Mouse (Mus musculus): ENCODE measurements around the gene Col25a1. TPM values are rescaled to one million over a fixed set of nuclear protein-coding genes. Genes with fewer than 3 reads are reported as not detected.

The Col25a1 gene
- polyA plus RNA-seq, 1 experiment = 2.8 TPM

- Histone ChIP-seq H3K4me2 (ENCODE audit: low read depth) (no peak overlapping the region), H3ac (ENCODE audit: control insufficient read depth, insufficient read length) (no peak overlapping the region), H3K79me2 (ENCODE audit: control insufficient read depth, insufficient read depth) (no peaks in the 10 kb centered on the region), H3K27me3 (ENCODE audit: control insufficient read depth, insufficient read depth, insufficient read length) (no peaks in the 10 kb centered on the region), H3K36me3 (ENCODE audit: control insufficient read depth, insufficient read depth) (no peaks in the 10 kb centered on the region), H3K4me3 (no peak overlapping the region)
- TF ChIP-seq MYOD1 (IDR thresholded peaks at IDR 0.05; ENCODE audit: control insufficient read depth in 1 of 3, insufficient read length in 2 of 3, low read depth in 2 of 3) (no peak), MAX (IDR thresholded peaks at IDR 0.05; ENCODE audit: low read depth) (no peak), POLR2AphosphoS2 (IDR thresholded peaks at IDR 0.05; ENCODE audit: insufficient read length, low read depth) (no peak), MYOG (IDR thresholded peaks at IDR 0.05; ENCODE audit: control insufficient read depth in 1 of 3, insufficient read depth in 1 of 3, insufficient read length in 2 of 3, low read depth in 2 of 3) (no peak), TCF12 (IDR thresholded peaks at IDR 0.05; ENCODE audit: insufficient read depth, poor library complexity, severe bottlenecking) (no peak), POLR2A (IDR thresholded peaks at IDR 0.05; ENCODE audit: insufficient read length, low read depth) (no peak), REST (IDR thresholded peaks at IDR 0.05; ENCODE audit: insufficient read depth, insufficient read length) (no peak)
These were observed 35.6 kb downstream of the Col25a1 start for GRCm38 (mm10) chr3:130166875-130167274.

GRCm38 (mm10) chr3:130172764-130173163, 41.5 kb downstream of the Col25a1 start:
- H3K4me2 ChIP-seq (ENCODE audit: low read depth) = no peak overlapping the region
- no peaks in the 10 kb centered on the region for H3K36me3 ChIP-seq (ENCODE audit: control insufficient read depth, insufficient read depth)
- no peaks in the 10 kb centered on the region for H3K27me3 ChIP-seq (ENCODE audit: control insufficient read depth, insufficient read depth, insufficient read length)
- no peaks in the 10 kb centered on the region for H3K79me2 ChIP-seq (ENCODE audit: control insufficient read depth, insufficient read depth)
- no peak overlapping the region for H3ac ChIP-seq (ENCODE audit: control insufficient read depth, insufficient read length)
- no peak overlapping the region for H3K4me3 ChIP-seq
- TF ChIP-seq TCF12 (IDR thresholded peaks at IDR 0.05; ENCODE audit: insufficient read depth, poor library complexity, severe bottlenecking) = no peak
- TF ChIP-seq POLR2AphosphoS2 (IDR thresholded peaks at IDR 0.05; ENCODE audit: insufficient read length, low read depth) = no peak
- TF ChIP-seq CEBPB (IDR thresholded peaks at IDR 0.05; ENCODE audit: insufficient read depth, poor library complexity, severe bottlenecking) = no peak
- no peak for TF ChIP-seq REST (IDR thresholded peaks at IDR 0.05; ENCODE audit: insufficient read depth, insufficient read length)
- no peak for TF ChIP-seq MYOD1 (IDR thresholded peaks at IDR 0.05; ENCODE audit: control insufficient read depth in 1 of 3, insufficient read length in 2 of 3, low read depth in 2 of 3)
- TF ChIP-seq POLR2A (IDR thresholded peaks at IDR 0.05; ENCODE audit: insufficient read length, low read depth) = no peak
- TF ChIP-seq SRF (IDR thresholded peaks at IDR 0.05; ENCODE audit: control insufficient read depth, insufficient read length, low read depth) = no peak
- no peak for TF ChIP-seq E2F4 (IDR thresholded peaks at IDR 0.05; ENCODE audit: insufficient read depth)
- no peak for TF ChIP-seq MYOG (IDR thresholded peaks at IDR 0.05; ENCODE audit: control insufficient read depth in 1 of 3, insufficient read depth in 1 of 3, insufficient read length in 2 of 3, low read depth in 2 of 3)
- no peak for TF ChIP-seq USF1 (IDR thresholded peaks at IDR 0.05; ENCODE audit: low read depth)
- TF ChIP-seq MAX (IDR thresholded peaks at IDR 0.05; ENCODE audit: low read depth) = no peak
- TF ChIP-seq TCF3 (IDR thresholded peaks at IDR 0.05; ENCODE audit: insufficient read length, low read depth) = no peak

- no peaks in the 10 kb centered on the region for H3K36me3 ChIP-seq (ENCODE audit: control insufficient read depth, insufficient read depth)
- H3K4me3 ChIP-seq = peak overlapping the region; percentile 32
- H3ac ChIP-seq (ENCODE audit: control insufficient read depth, insufficient read length) = no peak overlapping the region
- peak overlapping the region; percentile 75 for H3K4me2 ChIP-seq (ENCODE audit: low read depth)
- no peak for TF ChIP-seq USF1 (IDR thresholded peaks at IDR 0.05; ENCODE audit: low read depth)
- TF ChIP-seq POLR2A (IDR thresholded peaks at IDR 0.05; ENCODE audit: insufficient read length, low read depth) = no peak
- TF ChIP-seq SRF (IDR thresholded peaks at IDR 0.05; ENCODE audit: control insufficient read depth, insufficient read length, low read depth) = no peak
- no peak for TF ChIP-seq CEBPB (IDR thresholded peaks at IDR 0.05; ENCODE audit: insufficient read depth, poor library complexity, severe bottlenecking)
- TF ChIP-seq REST (IDR thresholded peaks at IDR 0.05; ENCODE audit: insufficient read depth, insufficient read length) = no peak
- no peak for TF ChIP-seq TCF12 (IDR thresholded peaks at IDR 0.05; ENCODE audit: insufficient read depth, poor library complexity, severe bottlenecking)
- TF ChIP-seq E2F4 (IDR thresholded peaks at IDR 0.05; ENCODE audit: insufficient read depth) = no peak
- no peak for TF ChIP-seq MAX (IDR thresholded peaks at IDR 0.05; ENCODE audit: low read depth)
- TF ChIP-seq TCF3 (IDR thresholded peaks at IDR 0.05; ENCODE audit: insufficient read length, low read depth) = no peak
- TF ChIP-seq MYOG (IDR thresholded peaks at IDR 0.05; ENCODE audit: control insufficient read depth in 1 of 3, insufficient read depth in 1 of 3, insufficient read length in 2 of 3, low read depth in 2 of 3) = no peak
- no peak for TF ChIP-seq MYOD1 (IDR thresholded peaks at IDR 0.05; ENCODE audit: control insufficient read depth in 1 of 3, insufficient read length in 2 of 3, low read depth in 2 of 3)
- no peak for TF ChIP-seq POLR2AphosphoS2 (IDR thresholded peaks at IDR 0.05; ENCODE audit: insufficient read length, low read depth)
- no peaks in the 10 kb centered on the region for H3K27me3 ChIP-seq (ENCODE audit: control insufficient read depth, insufficient read depth, insufficient read length)
- H3K79me2 ChIP-seq (ENCODE audit: control insufficient read depth, insufficient read depth) = no peaks in the 10 kb centered on the region
These were observed 49.1 kb downstream of the Col25a1 start for GRCm38 (mm10) chr3:130180181-130180940.

- Histone ChIP-seq H3K27me3 (ENCODE audit: control insufficient read depth, insufficient read depth, insufficient read length) (no peaks in the 10 kb centered on the region), H3ac (ENCODE audit: control insufficient read depth, insufficient read length) (no peak overlapping the region), H3K36me3 (ENCODE audit: control insufficient read depth, insufficient read depth) (no peaks in the 10 kb centered on the region), H3K79me2 (ENCODE audit: control insufficient read depth, insufficient read depth) (no peaks in the 10 kb centered on the region), H3K4me3 (peak overlapping the region; percentile 32), H3K4me2 (ENCODE audit: low read depth) (peak overlapping the region; percentile 75)
- no peak for TF ChIP-seq POLR2AphosphoS2 (IDR thresholded peaks at IDR 0.05; ENCODE audit: insufficient read length, low read depth)
- TF ChIP-seq MYOD1 (IDR thresholded peaks at IDR 0.05; ENCODE audit: control insufficient read depth in 1 of 3, insufficient read length in 2 of 3, low read depth in 2 of 3) = no peak
- no peak for TF ChIP-seq POLR2A (IDR thresholded peaks at IDR 0.05; ENCODE audit: insufficient read length, low read depth)
- TF ChIP-seq USF1 (IDR thresholded peaks at IDR 0.05; ENCODE audit: low read depth) = no peak
- TF ChIP-seq CEBPB (IDR thresholded peaks at IDR 0.05; ENCODE audit: insufficient read depth, poor library complexity, severe bottlenecking) = no peak
- TF ChIP-seq TCF3 (IDR thresholded peaks at IDR 0.05; ENCODE audit: insufficient read length, low read depth) = no peak
- no peak for TF ChIP-seq TCF12 (IDR thresholded peaks at IDR 0.05; ENCODE audit: insufficient read depth, poor library complexity, severe bottlenecking)
- TF ChIP-seq REST (IDR thresholded peaks at IDR 0.05; ENCODE audit: insufficient read depth, insufficient read length) = no peak
- TF ChIP-seq MAX (IDR thresholded peaks at IDR 0.05; ENCODE audit: low read depth) = no peak
- TF ChIP-seq MYOG (IDR thresholded peaks at IDR 0.05; ENCODE audit: control insufficient read depth in 1 of 3, insufficient read depth in 1 of 3, insufficient read length in 2 of 3, low read depth in 2 of 3) = no peak
- TF ChIP-seq E2F4 (IDR thresholded peaks at IDR 0.05; ENCODE audit: insufficient read depth) = no peak
- no peak for TF ChIP-seq SRF (IDR thresholded peaks at IDR 0.05; ENCODE audit: control insufficient read depth, insufficient read length, low read depth)
These were observed 49.8 kb downstream of the Col25a1 start for GRCm38 (mm10) chr3:130180964-130181590.
